Mouse (Mus musculus) hindlimb bud, embryonic 11.5 days (tissue): ENCODE measurements at regions not wholly inside any gene's neighbourhood (a gene's known extent, or its start where the extent isn't known, plus 50 kb on each side); places are given as distances from the start of the nearest gene placed in this dataset.

Source experiments
- DNase-seq: peaks from one replicate; pipeline ENCODE4 v3.0.0-alpha.2; 2012; ENCODE audit warnings: low read depth, low spot score; ENCODE audit errors: extremely low spot score

- no peak for DNase-seq
These were observed 292.2 kb upstream of the Large1 start for GRCm38 (mm10) chr8:73645582-73645981.

- DNase-seq = no peak
These were observed 273.5 kb upstream of the Large1 start for GRCm38 (mm10) chr8:73626798-73627197.

- DNase-seq = peak; percentile 12
These were observed 265.6 kb upstream of the Large1 start for GRCm38 (mm10) chr8:73618946-73619345.

GRCm38 (mm10) chr8:73614631-73615030 is 261.3 kb upstream of the Large1 start:
- DNase-seq = no peak

GRCm38 (mm10) chr8:73614106-73614505 is 260.8 kb upstream of the Large1 start:
- no peak for DNase-seq

GRCm38 (mm10) chr8:73611583-73611982 is 258.2 kb upstream of the Large1 start:
- no peak for DNase-seq

- no peak for DNase-seq
These were observed 217.3 kb upstream of the Large1 start for GRCm38 (mm10) chr8:73570599-73570998.

GRCm38 (mm10) chr8:73569963-73570362 is 216.6 kb upstream of the Large1 start:
- no peak for DNase-seq
